Mouse (Mus musculus) stomach, embryonic 16.5 days (tissue): ENCODE results near the gene Stard3. TPM values are rescaled to one million over a fixed set of nuclear protein-coding genes. Genes with fewer than 3 reads are reported as not detected.

Source experiments
- ATAC-seq: fragments of 200-750 bp; cut with Nextera tagmentation; 2 replicates; pipeline ENCODE4 v1.8.0; 2017; ENCODE audit warnings: moderate number of reproducible peaks, moderate TSS enrichment; ENCODE audit not compliant: insufficient read depth, low FRiP score
- H3K27ac ChIP-seq: fragments of 300-500 bp; sonication (generic); 2 replicates; pipeline ENCODE4 v1.5.1; 2014; ENCODE audit warnings: low read length
- H3K27me3 ChIP-seq: fragments of 300-500 bp; sonication (generic); 2 replicates; pipeline ENCODE4 v1.6.1; 2014; ENCODE audit warnings: low read length, control low read depth, mixed read lengths; ENCODE audit not compliant: control insufficient read depth, insufficient read depth
- H3K36me3 ChIP-seq: fragments of 300-500 bp; sonication (generic); 2 replicates; pipeline ENCODE4 v1.6.1; 2014; ENCODE audit warnings: low read length; ENCODE audit not compliant: control insufficient read depth, insufficient read depth
- H3K4me1 ChIP-seq: fragments of 300-500 bp; sonication (generic); 2 replicates; pipeline ENCODE4 v1.6.1; 2014; ENCODE audit warnings: low read length, control low read depth, mixed read lengths; ENCODE audit not compliant: control insufficient read depth, insufficient read depth
- H3K4me2 ChIP-seq: fragments of 300-500 bp; sonication (generic); 2 replicates; pipeline ENCODE4 v1.6.1; 2014; ENCODE audit warnings: low read depth, low read length, mixed read lengths
- H3K4me3 ChIP-seq: fragments of 300-500 bp; sonication (generic); replicated peaks from 2 replicates; pipeline ENCODE4 v1.5.1; 2014; ENCODE audit warnings: mild to moderate bottlenecking, low read length
- H3K9ac ChIP-seq: fragments of 300-500 bp; sonication (generic); 2 replicates; pipeline ENCODE4 v1.6.1; 2014; ENCODE audit warnings: low read length
- H3K9me3 ChIP-seq: fragments of 300-500 bp; sonication (generic); replicated peaks from 2 replicates; pipeline ENCODE4 v1.6.1; 2016; ENCODE audit warnings: low read length, control low read depth; ENCODE audit not compliant: control insufficient read depth
- WGBS: fragments of 180-500 bp; shearing (Covaris S2); extraction: QIAGEN DNeasy Blood & Tissue Kit; methylation state at CpG from one replicate; pipeline ENCODE4 v1.1.7; 2014; 5-methylcytosine and 5-hydroxymethylcytosine counted together
- polyA plus RNA-seq: library from polyadenylated mRNA; unstranded; fragments of >200 nt; fragmentation: Nextera tagmentation; extraction: Ambion mirVana; gene quantifications from 2 replicates; pipeline ENCODE4 v1.2.1, GENCODE M21; 2015

Stard3 gene
- polyA plus RNA-seq, 1 experiment from 2014 or later, result 43.9 TPM

- peaks cover 20% of the 10 kb centered on the region for H3K4me1 ChIP-seq
- no peak overlapping the region for H3K4me3 ChIP-seq
- no peak for ATAC-seq
- peaks cover 41% of the 10 kb centered on the region for H3K27me3 ChIP-seq
- no peaks in the 10 kb centered on the region for H3K9me3 ChIP-seq
- no peak overlapping the region for H3K9ac ChIP-seq
- H3K4me2 ChIP-seq, result no peak overlapping the region
- 62% methylated on average over 18 of the region's 18 CpGs for WGBS
- H3K36me3 ChIP-seq, result no peaks in the 10 kb centered on the region
- peak overlapping the region; percentile 60 for H3K27ac ChIP-seq
Observed at GRCm38 (mm10) chr11:98352272-98352990, 5.7 kb upstream of the Stard3 start.

- H3K9me3 ChIP-seq, result no peaks in the 10 kb centered on the region
- H3K4me2 ChIP-seq, result no peak overlapping the region
- peaks cover 17% of the 10 kb centered on the region for H3K4me1 ChIP-seq
- H3K27ac ChIP-seq, result no peak overlapping the region
- no peak overlapping the region for H3K4me3 ChIP-seq
- H3K9ac ChIP-seq, result no peak overlapping the region
- 33% methylated on average over 8 of the region's 8 CpGs for WGBS
- ATAC-seq, result no peak
- no peaks in the 10 kb centered on the region for H3K36me3 ChIP-seq
- peaks cover 30% of the 10 kb centered on the region for H3K27me3 ChIP-seq
Observed at GRCm38 (mm10) chr11:98353651-98354211, 4.4 kb upstream of the Stard3 start.

GRCm38 (mm10) chr11:98354445-98354844, 3.7 kb upstream of the Stard3 start:
- peaks cover 23% of the 10 kb centered on the region for H3K27me3 ChIP-seq
- no peak overlapping the region for H3K27ac ChIP-seq
- ATAC-seq, result no peak
- no peaks in the 10 kb centered on the region for H3K36me3 ChIP-seq
- no peak overlapping the region for H3K4me2 ChIP-seq
- WGBS, result 65% methylated on average over 14 of the region's 14 CpGs
- H3K4me1 ChIP-seq, result peaks cover 24% of the 10 kb centered on the region
- no peak overlapping the region for H3K9ac ChIP-seq
- H3K9me3 ChIP-seq, result no peaks in the 10 kb centered on the region
- H3K4me3 ChIP-seq, result no peak overlapping the region

GRCm38 (mm10) chr11:98355732-98356299, 2.4 kb upstream of the Stard3 start:
- no peak overlapping the region for H3K9ac ChIP-seq
- no peak overlapping the region for H3K4me3 ChIP-seq
- H3K27ac ChIP-seq, result peak overlapping the region; percentile 94; the same call in 1 of the 2 replicates
- ATAC-seq, result no peak
- no peaks in the 10 kb centered on the region for H3K9me3 ChIP-seq
- peaks cover 29% of the 10 kb centered on the region for H3K4me1 ChIP-seq
- no peak overlapping the region for H3K4me2 ChIP-seq
- H3K36me3 ChIP-seq, result no peaks in the 10 kb centered on the region
- WGBS, result 11% methylated on average over 6 of the region's 6 CpGs
- H3K27me3 ChIP-seq, result peaks cover 11% of the 10 kb centered on the region

- peak; percentile 63 for ATAC-seq
- Histone ChIP-seq H3K4me1 (peaks cover 33% of the 10 kb centered on the region), H3K4me2 (peak overlapping the region; percentile 73), H3K27me3 (peaks cover under 1% of the 10 kb centered on the region; the same call in 1 of the 2 replicates), H3K4me3 (no peak overlapping the region), H3K27ac (peak overlapping the region; percentile 94), H3K9me3 (no peaks in the 10 kb centered on the region), H3K9ac (no peak overlapping the region; the same call in 1 of the 2 replicates), H3K36me3 (no peaks in the 10 kb centered on the region)
- WGBS, result 66% methylated on average over 7 of the region's 7 CpGs
Observed at GRCm38 (mm10) chr11:98356625-98357394, 1.4 kb upstream of the Stard3 start.

GRCm38 (mm10) chr11:98357396-98358160, 590 bp upstream of the Stard3 start:
- Histone ChIP-seq H3K4me3 (peak overlapping the region; percentile 80), H3K4me1 (peaks cover 33% of the 10 kb centered on the region), H3K36me3 (no peaks in the 10 kb centered on the region), H3K27ac (peak overlapping the region; percentile 94), H3K27me3 (no peaks in the 10 kb centered on the region), H3K9me3 (no peaks in the 10 kb centered on the region), H3K4me2 (peak overlapping the region; percentile 73), H3K9ac (peak overlapping the region; percentile 64)
- no peak; the same call in 1 of the 2 replicates for ATAC-seq
- 5% methylated on average over 13 of the region's 13 CpGs for WGBS

GRCm38 (mm10) chr11:98360866-98361521, 2.8 kb downstream of the Stard3 start:
- Histone ChIP-seq H3K27ac (peak overlapping the region; percentile 34; the same call in 1 of the 2 replicates), H3K27me3 (no peaks in the 10 kb centered on the region), H3K4me3 (no peak overlapping the region), H3K9me3 (no peaks in the 10 kb centered on the region), H3K4me2 (no peak overlapping the region), H3K9ac (peak overlapping the region; percentile 37; the same call in 1 of the 2 replicates), H3K4me1 (peaks cover 36% of the 10 kb centered on the region), H3K36me3 (no peaks in the 10 kb centered on the region)
- WGBS, result 69% methylated on average over 9 of the region's 9 CpGs
- no peak for ATAC-seq

- H3K27me3 ChIP-seq, result no peaks in the 10 kb centered on the region
- no peak overlapping the region for H3K4me2 ChIP-seq
- no peak for ATAC-seq
- no peaks in the 10 kb centered on the region for H3K9me3 ChIP-seq
- 67% methylated on average over 5 of the region's 5 CpGs for WGBS
- no peak overlapping the region for H3K4me3 ChIP-seq
- H3K36me3 ChIP-seq, result no peaks in the 10 kb centered on the region
- H3K27ac ChIP-seq, result peak overlapping the region; percentile 22; the same call in 1 of the 2 replicates
- H3K4me1 ChIP-seq, result peaks cover 22% of the 10 kb centered on the region
- no peak overlapping the region for H3K9ac ChIP-seq
Observed at GRCm38 (mm10) chr11:98363817-98364216, 5.6 kb downstream of the Stard3 start.
